Mouse (Mus musculus) cerebellum, adult 18-20 months (tissue): Measurements from ENCODE around the gene Srp72.

ENCODE experiments used
- DNase-seq, 2 experiments: peaks; one replicate each; pipeline ENCODE4 v3.0.0; 2021

Srp72 gene

GRCm38 (mm10) chr5:76974554-76975285 lies at the start of gene Srp72:
TSS of gene Srp72 (plus strand) at chr5:76974683.
- DNase-seq = peak; percentile 81 to 84

- DNase-seq = peak in 1 of 2 experiments; percentile 20
Measured at GRCm38 (mm10) chr5:76928124-76928832, 46.2 kb upstream of the Srp72 start.

GRCm38 (mm10) chr5:76929180-76929877 lies 45.2 kb upstream of the Srp72 start:
- no peak for DNase-seq

- DNase-seq = no peak
Measured at GRCm38 (mm10) chr5:76939717-76940116, 34.8 kb upstream of the Srp72 start.

- DNase-seq = no peak
Measured at GRCm38 (mm10) chr5:76941975-76942374, 32.5 kb upstream of the Srp72 start.

GRCm38 (mm10) chr5:76942505-76942904 lies 32.0 kb upstream of the Srp72 start:
- DNase-seq = no peak

- DNase-seq = no peak
Measured at GRCm38 (mm10) chr5:76944965-76945677, 29.4 kb upstream of the Srp72 start.

GRCm38 (mm10) chr5:76945678-76946033 lies 28.8 kb upstream of the Srp72 start:
- no peak for DNase-seq

GRCm38 (mm10) chr5:76947142-76947541 lies 27.3 kb upstream of the Srp72 start:
- no peak for DNase-seq

GRCm38 (mm10) chr5:76947758-76948157 lies 26.7 kb upstream of the Srp72 start:
- DNase-seq = no peak

- peak in 1 of 2 experiments; percentile 30 for DNase-seq
Measured at GRCm38 (mm10) chr5:76950343-76951105, 24.0 kb upstream of the Srp72 start.

GRCm38 (mm10) chr5:76951106-76952027 lies 23.1 kb upstream of the Srp72 start, which contains the start of the genes Paics and Ppat:
TSS of gene Paics (plus strand) at chr5:76951307.
TSS of gene Ppat (minus strand) at chr5:76951578.
- DNase-seq = peak; percentile 96 to 99

- DNase-seq = no peak
Measured at GRCm38 (mm10) chr5:76952112-76953040, 22.1 kb upstream of the Srp72 start.

GRCm38 (mm10) chr5:76953794-76954193 lies 20.7 kb upstream of the Srp72 start:
- no peak for DNase-seq

GRCm38 (mm10) chr5:76954271-76954900 lies 20.1 kb upstream of the Srp72 start:
- DNase-seq = no peak

GRCm38 (mm10) chr5:76955474-76955873 lies 19.0 kb upstream of the Srp72 start:
- no peak for DNase-seq

- DNase-seq = no peak
Measured at GRCm38 (mm10) chr5:76957954-76958353, 16.5 kb upstream of the Srp72 start.

- no peak for DNase-seq
Measured at GRCm38 (mm10) chr5:76959587-76959986, 14.9 kb upstream of the Srp72 start.

- DNase-seq = no peak
Measured at GRCm38 (mm10) chr5:76962545-76962944, 11.9 kb upstream of the Srp72 start.
